17 mouse cellular contexts compared by ENCODE assay signal in genomic region chr16:52343467-52344033, GRCm38 (mm10).
DNase-seq lines count a peak whose midpoint lies in the region; ATAC-seq and TF ChIP-seq lines count a peak whose summit lies in the region.
"Had no signal": no experiment of that assay in that cellular context is flagged by ENCODE, and none has a peak within 500 bp of the region (broad histone marks: within the 10 kb centered on the region; RNA-seq: fewer than 3 reads in every experiment).

No protein-coding gene starts in this region.

- DNase-seq in heart, postnatal 4 days = no peak
- DNase-seq in lung, embryonic 14.5 days = no peak
- no peak for DNase-seq in lung, postnatal 14 days
- DNase-seq in lung, postnatal 25 days (ENCODE audit: low spot score) = peak; percentile 21
- no peak for DNase-seq in lung, postnatal 36 days
- no peak for DNase-seq in right cerebral cortex, postnatal 25 days
- DNase-seq: adrenal gland, adult 8-10 months; adrenal gland, postnatal 36 days; cerebellum, adult 2 months; cerebellum, postnatal 10 days; forebrain, postnatal 0 days; gastrocnemius, postnatal 14 days; heart, postnatal 14 days had no signal

- no peak overlapping the region for H3K27ac ChIP-seq in heart, embryonic 12.5 days (ENCODE audit: poor library complexity, severe bottlenecking)
- peak overlapping the region; percentile 20; the same call in 1 of the 2 replicates for H3K27ac ChIP-seq in lung, embryonic 14.5 days (ENCODE audit: low read depth)
- H3K27ac ChIP-seq: embryonic facial prominence, embryonic 10.5 days; forebrain, embryonic 13.5 days; hindbrain, embryonic 15.5 days had no signal

- H3K9me3 ChIP-seq in heart, embryonic 12.5 days (replicated peaks) = no peaks in the 10 kb centered on the region
- H3K9me3 ChIP-seq in lung, embryonic 14.5 days (ENCODE audit: low read depth, low read length) = no peaks in the 10 kb centered on the region
- H3K9me3 ChIP-seq: embryonic facial prominence, embryonic 10.5 days; forebrain, embryonic 13.5 days; hindbrain, embryonic 15.5 days had no signal

- H3K9ac ChIP-seq in heart, embryonic 12.5 days = no peak overlapping the region
- no peak overlapping the region for H3K9ac ChIP-seq in lung, embryonic 14.5 days
- H3K9ac ChIP-seq: forebrain, embryonic 13.5 days; forebrain, postnatal 0 days; hindbrain, embryonic 15.5 days had no signal

- no peaks in the 10 kb centered on the region for H3K27me3 ChIP-seq in heart, embryonic 12.5 days (replicated peaks)
- no peaks in the 10 kb centered on the region for H3K27me3 ChIP-seq in lung, embryonic 14.5 days (ENCODE audit: insufficient read depth, low read length)
- H3K27me3 ChIP-seq: forebrain, embryonic 13.5 days; hindbrain, embryonic 15.5 days had no signal

- TF ChIP-seq CTCF in lung, embryonic 14.5 days (IDR thresholded peaks at IDR 0.05; ENCODE audit: low read depth) = no peak

- H3K36me3 ChIP-seq in heart, embryonic 12.5 days = no peaks in the 10 kb centered on the region
- H3K36me3 ChIP-seq in lung, embryonic 14.5 days (ENCODE audit: insufficient read depth) = no peaks in the 10 kb centered on the region
- H3K36me3 ChIP-seq: embryonic facial prominence, embryonic 10.5 days; hindbrain, embryonic 15.5 days had no signal

- WGBS in heart, embryonic 12.5 days = 30% methylated on average over 2 of the region's 2 CpGs
- WGBS in lung, embryonic 14.5 days = 32% methylated on average over 2 of the region's 2 CpGs

- peak overlapping the region; percentile 31; the same call in 1 of the 2 replicates for H3K4me2 ChIP-seq in heart, embryonic 12.5 days
- H3K4me2 ChIP-seq in lung, embryonic 14.5 days = no peak overlapping the region
- H3K4me2 ChIP-seq: forebrain, embryonic 13.5 days; hindbrain, embryonic 15.5 days had no signal

- no peak for ATAC-seq in heart, embryonic 12.5 days (ENCODE audit: insufficient number of reproducible peaks, low FRiP score)
- ATAC-seq in lung, embryonic 14.5 days (ENCODE audit: insufficient read depth) = no peak
- ATAC-seq: forebrain, embryonic 13.5 days; forebrain, postnatal 0 days had no signal

- no peak overlapping the region for H3K4me3 ChIP-seq in heart, embryonic 12.5 days
- H3K4me3 ChIP-seq in lung, embryonic 14.5 days (ENCODE audit: low read depth, low read length) = no peak overlapping the region
- H3K4me3 ChIP-seq: embryonic facial prominence, embryonic 10.5 days; forebrain, embryonic 13.5 days; hindbrain, embryonic 15.5 days had no signal

- H3K4me1 ChIP-seq in heart, embryonic 12.5 days (replicated peaks) = peaks cover 10% of the 10 kb centered on the region
- peaks cover 3% of the 10 kb centered on the region; the same call in 1 of the 2 replicates for H3K4me1 ChIP-seq in lung, embryonic 14.5 days (ENCODE audit: insufficient read depth)
- H3K4me1 ChIP-seq: embryonic facial prominence, embryonic 10.5 days; forebrain, embryonic 13.5 days; hindbrain, embryonic 15.5 days had no signal
